Mouse (Mus musculus): ENCODE results near the gene Tmem41b.

The Tmem41b gene

DNA sequence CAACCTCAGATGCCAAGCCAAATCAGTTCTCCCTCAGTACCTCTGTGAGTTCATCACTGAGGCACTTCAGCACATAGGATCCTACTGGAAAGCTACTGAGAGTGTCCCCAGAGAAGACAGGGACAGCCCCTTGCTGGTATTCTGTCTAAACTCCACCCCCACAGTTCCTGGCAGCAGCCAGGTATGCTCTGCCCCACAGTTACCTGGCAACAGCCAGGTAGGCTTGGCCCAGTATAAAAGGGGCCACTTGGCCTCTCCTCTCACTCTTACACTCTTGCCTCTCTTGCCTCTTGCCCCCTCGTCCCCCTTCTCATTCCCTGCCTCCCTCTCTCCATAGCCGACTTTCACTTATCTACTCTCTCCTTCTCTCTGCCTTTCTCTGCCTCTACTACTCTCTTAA is 61.8 kb downstream of the Tmem41b start:
- no peak for DNase-seq (ENCODE audit: inconsistent age in 2 of 2, low spot score in 1 of 2)

DNA sequence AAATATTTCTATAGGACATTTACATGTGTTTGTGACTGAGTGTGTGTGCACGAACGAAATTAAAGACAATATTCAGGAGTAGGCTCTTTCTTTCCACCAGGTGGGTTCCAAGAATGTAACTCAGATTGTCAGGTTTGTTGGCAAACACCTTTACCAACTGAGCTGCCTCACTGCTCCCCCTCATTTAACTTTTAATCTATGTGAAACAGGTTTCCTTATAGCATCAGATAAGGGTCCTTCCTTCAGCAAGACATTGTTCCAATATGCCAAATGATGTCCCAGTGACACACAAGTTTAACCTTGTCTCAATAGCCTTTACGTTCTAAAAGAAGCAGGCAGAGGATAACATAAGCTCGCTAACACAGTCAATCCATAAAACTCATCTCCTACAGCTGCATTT is 63.8 kb downstream of the Tmem41b start:
- DNase-seq (ENCODE audit: inconsistent age in 2 of 2, low spot score in 1 of 2), result no peak
